Mouse (Mus musculus): ENCODE data around the gene Acad8. TPM values are rescaled to one million over a fixed set of nuclear protein-coding genes. Genes with fewer than 3 reads are reported as not detected.
A peak's percentile ranks its signal among the peaks of the same experiment; 100 is the strongest.

The Acad8 gene
- polyA plus RNA-seq, 1 experiment from 2014 or later, result 54.5 TPM

GRCm38 (mm10) chr9:27006866-27007265, 7.5 kb upstream of the Acad8 start:
- Histone ChIP-seq H3K36me3 (peaks cover 91% of the 10 kb centered on the region), H3K9me3 (no peaks in the 10 kb centered on the region), H3K4me1 (no peaks in the 10 kb centered on the region; the same call in 1 of the 2 replicates)

DNA sequence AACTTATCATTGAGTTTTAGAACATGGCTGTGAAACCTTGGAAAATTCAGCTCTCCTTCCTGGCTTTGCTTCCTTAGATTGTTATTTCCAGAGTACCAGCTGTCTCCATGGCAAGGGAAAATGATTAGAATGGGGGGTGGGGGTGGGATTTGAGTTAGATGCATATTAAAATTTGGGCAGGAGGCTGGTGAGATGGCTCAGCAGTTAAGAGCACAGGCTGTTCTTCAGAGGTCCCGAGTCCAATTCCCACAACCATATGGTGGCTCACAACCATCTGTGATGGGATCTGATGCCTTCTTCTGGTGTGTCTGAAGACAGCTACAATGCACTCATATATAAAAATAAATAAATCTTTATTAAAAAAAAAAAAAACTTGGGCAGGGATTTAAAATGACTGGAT, 6.6 kb upstream of the Acad8 start:
- H3K9me3 ChIP-seq, result no peaks in the 10 kb centered on the region
- peaks cover 9% of the 10 kb centered on the region for H3K4me1 ChIP-seq
- H3K27ac ChIP-seq, result no peak overlapping the region
- 81% methylated on average over 1 of the region's 1 CpGs for WGBS
- H3K27me3 ChIP-seq, result no peaks in the 10 kb centered on the region
- no peak overlapping the region for H3K4me3 ChIP-seq
- no peak overlapping the region for H3K9ac ChIP-seq
- H3K36me3 ChIP-seq, result peaks cover 82% of the 10 kb centered on the region
- ATAC-seq (ENCODE audit: insufficient number of reproducible peaks, insufficient read depth, low FRiP score, low TSS enrichment, low read depth), result no peak
- H3K4me2 ChIP-seq, result no peak overlapping the region

More at GRCm38 (mm10) chr9:27006866-27007265, 7.5 kb upstream of the Acad8 start:
- no peak for ATAC-seq (ENCODE audit: insufficient number of reproducible peaks, insufficient read depth, low FRiP score, low TSS enrichment, low read depth)
- no peak overlapping the region for H3K4me3 ChIP-seq
- H3K27ac ChIP-seq, result no peak overlapping the region
- no peak overlapping the region for H3K4me2 ChIP-seq
- 88% methylated on average over 5 of the region's 5 CpGs for WGBS
- H3K9ac ChIP-seq, result no peak overlapping the region
- no peaks in the 10 kb centered on the region for H3K27me3 ChIP-seq

- Histone ChIP-seq H3K9ac (no peak overlapping the region), H3K4me1 (peaks cover 16% of the 10 kb centered on the region), H3K9me3 (no peaks in the 10 kb centered on the region), H3K27ac (no peak overlapping the region), H3K27me3 (no peaks in the 10 kb centered on the region), H3K4me2 (no peak overlapping the region), H3K4me3 (no peak overlapping the region), H3K36me3 (peaks cover 76% of the 10 kb centered on the region)
- ATAC-seq (ENCODE audit: insufficient number of reproducible peaks, insufficient read depth, low FRiP score, low TSS enrichment, low read depth), result no peak
- WGBS, result 85% methylated on average over 3 of the region's 3 CpGs
These were observed 5.9 kb upstream of the Acad8 start for GRCm38 (mm10) chr9:27005231-27005630.

DNA sequence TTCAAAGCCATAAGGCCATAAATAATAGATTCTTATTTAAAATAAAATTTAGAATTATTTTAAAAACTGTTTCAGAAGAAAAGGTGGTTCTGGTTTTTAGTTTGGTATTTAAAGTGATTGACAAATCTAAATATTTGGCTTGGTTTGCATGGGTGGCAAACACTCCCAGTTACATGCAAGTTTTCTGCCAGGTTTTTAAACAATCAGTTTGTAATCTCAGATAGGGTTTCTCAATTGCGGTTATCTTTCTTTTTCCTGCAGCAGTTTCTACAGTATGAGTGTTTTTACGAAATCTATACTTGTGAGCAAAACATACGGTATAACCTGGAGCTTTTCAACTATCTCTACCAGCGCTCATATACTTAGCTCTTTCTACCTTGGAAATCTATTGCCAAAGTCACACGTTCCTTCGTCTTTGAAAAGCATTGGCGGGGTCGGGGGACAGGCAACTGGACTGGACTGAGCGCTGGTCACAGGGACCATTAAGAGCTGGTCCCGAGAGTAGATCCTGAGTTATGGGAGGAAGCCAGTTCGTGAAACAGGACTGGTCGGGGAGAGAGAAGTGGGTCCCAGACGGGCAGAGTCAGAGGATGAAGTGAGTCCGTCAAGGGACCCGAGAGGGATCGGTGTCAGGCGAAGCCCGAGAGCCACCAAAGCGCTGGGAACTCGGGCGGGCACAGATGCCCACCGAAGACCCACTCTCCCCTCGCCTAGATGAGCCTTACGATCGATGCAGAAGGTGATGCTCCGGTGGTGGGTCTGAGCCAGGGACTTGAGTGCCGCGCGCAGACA, 501 bp downstream of the Acad8 start:
- Histone ChIP-seq H3K36me3 (peaks cover 12% of the 10 kb centered on the region), H3K27ac (peak overlapping the region; percentile 88), H3K4me1 (peaks cover 27% of the 10 kb centered on the region), H3K27me3 (no peaks in the 10 kb centered on the region), H3K9ac (peak overlapping the region; percentile 91), H3K4me3 (peak overlapping the region; percentile 76), H3K9me3 (no peaks in the 10 kb centered on the region), H3K4me2 (peak overlapping the region; percentile 75)
- 3% methylated on average over 29 of the region's 29 CpGs for WGBS
- ATAC-seq (ENCODE audit: insufficient number of reproducible peaks, insufficient read depth, low FRiP score, low TSS enrichment, low read depth), result peak; percentile 26

DNA sequence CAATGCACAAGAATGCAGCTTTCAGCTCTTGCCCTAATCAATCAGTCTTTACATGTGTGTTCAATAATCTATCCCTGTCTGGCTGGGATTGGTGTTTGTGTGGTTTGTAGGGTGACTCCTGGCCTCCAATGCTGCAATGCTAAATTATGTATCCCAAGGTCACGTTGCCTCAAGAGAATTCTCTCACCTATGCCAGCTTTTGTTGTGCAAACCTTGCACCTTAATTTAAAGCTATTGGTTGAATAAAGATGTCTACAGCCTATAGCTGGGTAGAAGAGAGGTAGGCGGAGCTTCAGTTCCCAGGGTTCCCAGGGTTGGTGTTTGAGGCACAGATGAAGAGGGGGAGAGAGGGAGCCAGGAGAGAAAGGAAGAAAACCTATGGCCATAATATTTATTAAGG, 1.9 kb downstream of the Acad8 start:
- no peak overlapping the region for H3K4me3 ChIP-seq
- no peaks in the 10 kb centered on the region for H3K9me3 ChIP-seq
- no peak for ATAC-seq (ENCODE audit: insufficient number of reproducible peaks, insufficient read depth, low FRiP score, low TSS enrichment, low read depth)
- H3K4me2 ChIP-seq, result no peak overlapping the region
- no peaks in the 10 kb centered on the region for H3K36me3 ChIP-seq
- H3K27me3 ChIP-seq, result no peaks in the 10 kb centered on the region
- peaks cover 27% of the 10 kb centered on the region for H3K4me1 ChIP-seq
- no peak overlapping the region for H3K9ac ChIP-seq
- 94% methylated on average over 2 of the region's 2 CpGs for WGBS
- no peak overlapping the region for H3K27ac ChIP-seq

- Histone ChIP-seq H3K4me1 (peaks cover 27% of the 10 kb centered on the region), H3K4me3 (no peak overlapping the region), H3K4me2 (no peak overlapping the region), H3K9ac (no peak overlapping the region), H3K27ac (no peak overlapping the region), H3K9me3 (no peaks in the 10 kb centered on the region), H3K36me3 (peaks cover 4% of the 10 kb centered on the region), H3K27me3 (no peaks in the 10 kb centered on the region)
- 92% methylated on average over 3 of the region's 3 CpGs for WGBS
- ATAC-seq (ENCODE audit: insufficient number of reproducible peaks, insufficient read depth, low FRiP score, low TSS enrichment, low read depth), result no peak
These were observed 2.3 kb downstream of the Acad8 start for GRCm38 (mm10) chr9:26997062-26997461.

DNA sequence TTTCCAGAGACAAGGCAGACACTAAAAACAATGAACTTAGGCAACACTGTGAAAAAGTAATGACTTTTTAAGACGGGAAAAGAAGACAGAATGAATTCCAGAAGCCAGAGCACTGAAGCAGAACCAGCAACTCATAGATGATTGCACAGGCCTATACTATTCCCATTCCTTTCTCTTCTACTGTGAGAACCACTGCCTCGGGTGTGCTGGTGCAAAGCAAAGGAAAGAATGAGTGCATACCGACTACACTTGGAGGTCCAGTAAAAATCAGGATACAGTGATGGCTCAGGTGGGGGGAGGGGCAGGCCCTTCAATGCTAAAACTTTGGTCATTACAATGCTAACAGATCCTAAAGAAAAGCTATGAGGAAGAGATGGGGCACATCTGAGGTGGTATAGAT, 5.5 kb downstream of the Acad8 start:
- Histone ChIP-seq H3K36me3 (peaks cover 36% of the 10 kb centered on the region), H3K27me3 (no peaks in the 10 kb centered on the region), H3K4me3 (no peak overlapping the region), H3K27ac (no peak overlapping the region), H3K4me2 (no peak overlapping the region), H3K9ac (no peak overlapping the region), H3K9me3 (no peaks in the 10 kb centered on the region), H3K4me1 (peaks cover 9% of the 10 kb centered on the region)
- WGBS, result 67% methylated on average over 3 of the region's 3 CpGs
- no peak for ATAC-seq (ENCODE audit: insufficient number of reproducible peaks, insufficient read depth, low FRiP score, low TSS enrichment, low read depth)

GRCm38 (mm10) chr9:26993118-26993517, 6.2 kb downstream of the Acad8 start:
- H3K27me3 ChIP-seq, result no peaks in the 10 kb centered on the region
- H3K9ac ChIP-seq, result no peak overlapping the region
- no peak overlapping the region for H3K4me3 ChIP-seq
- H3K27ac ChIP-seq, result no peak overlapping the region
- WGBS, result 91% methylated on average over 10 of the region's 10 CpGs
- peaks cover 44% of the 10 kb centered on the region for H3K36me3 ChIP-seq
- H3K4me2 ChIP-seq, result no peak overlapping the region
- ATAC-seq (ENCODE audit: insufficient number of reproducible peaks, insufficient read depth, low FRiP score, low TSS enrichment, low read depth), result no peak
- no peaks in the 10 kb centered on the region for H3K9me3 ChIP-seq
- peaks cover 6% of the 10 kb centered on the region for H3K4me1 ChIP-seq

DNA sequence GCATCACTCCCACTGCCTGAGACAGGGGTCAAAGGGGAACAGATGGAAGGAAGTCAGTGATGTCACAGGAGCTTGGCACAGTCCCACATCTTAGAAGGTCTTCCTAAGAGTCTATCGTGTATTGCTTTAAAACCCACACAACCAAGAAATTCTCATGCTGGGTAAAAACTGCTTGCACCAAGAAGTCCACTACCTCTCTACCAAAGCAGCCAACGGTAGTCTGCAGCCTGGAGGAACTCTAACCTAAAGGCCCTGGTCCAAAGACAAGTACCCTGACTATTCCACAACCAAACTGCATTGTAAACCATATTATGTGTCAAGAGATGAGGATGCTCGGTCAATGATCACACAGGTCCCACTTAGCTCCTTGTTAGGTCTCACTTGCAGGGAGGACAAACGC, 9.2 kb downstream of the Acad8 start:
- 93% methylated on average over 4 of the region's 4 CpGs for WGBS
- no peak for ATAC-seq (ENCODE audit: insufficient number of reproducible peaks, insufficient read depth, low FRiP score, low TSS enrichment, low read depth)
- no peak overlapping the region for H3K9ac ChIP-seq
- no peaks in the 10 kb centered on the region for H3K9me3 ChIP-seq
- H3K4me2 ChIP-seq, result no peak overlapping the region
- peaks cover 69% of the 10 kb centered on the region for H3K36me3 ChIP-seq
- no peak overlapping the region for H3K27ac ChIP-seq
- no peaks in the 10 kb centered on the region for H3K4me1 ChIP-seq
- H3K27me3 ChIP-seq, result no peaks in the 10 kb centered on the region
- H3K4me3 ChIP-seq, result no peak overlapping the region

DNA sequence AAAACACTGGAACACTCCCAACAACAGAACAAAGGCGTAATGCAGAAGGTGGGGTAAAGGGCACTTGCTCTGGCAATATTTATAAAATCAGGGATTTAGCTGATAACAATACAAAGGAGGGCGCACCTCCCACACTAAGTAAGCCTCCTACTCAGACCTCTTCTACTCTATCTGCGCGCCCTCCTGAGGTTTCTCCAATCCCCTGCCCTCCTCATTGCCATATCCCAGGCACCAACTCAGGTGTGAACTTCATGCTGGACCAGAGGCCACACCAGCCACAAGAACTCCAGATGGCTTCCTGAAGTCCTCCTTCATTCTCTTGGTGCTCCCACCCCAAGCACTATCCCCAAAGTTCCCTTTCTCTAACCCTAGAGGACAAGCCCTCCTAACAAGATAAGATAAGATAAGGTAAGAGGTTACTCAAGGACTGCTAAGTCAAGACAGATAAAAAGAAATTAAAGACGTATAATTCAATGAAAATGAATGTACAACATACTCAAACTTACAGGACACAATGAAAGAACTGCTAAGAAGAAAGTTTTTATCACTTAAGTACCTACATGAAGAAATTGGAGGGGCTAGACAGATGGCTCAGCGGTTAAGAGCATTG, 13.6 kb downstream of the Acad8 start:
- peaks cover 75% of the 10 kb centered on the region for H3K36me3 ChIP-seq
- no peak for ATAC-seq (ENCODE audit: insufficient number of reproducible peaks, insufficient read depth, low FRiP score, low TSS enrichment, low read depth)
- WGBS, result 96% methylated on average over 6 of the region's 6 CpGs

DNA sequence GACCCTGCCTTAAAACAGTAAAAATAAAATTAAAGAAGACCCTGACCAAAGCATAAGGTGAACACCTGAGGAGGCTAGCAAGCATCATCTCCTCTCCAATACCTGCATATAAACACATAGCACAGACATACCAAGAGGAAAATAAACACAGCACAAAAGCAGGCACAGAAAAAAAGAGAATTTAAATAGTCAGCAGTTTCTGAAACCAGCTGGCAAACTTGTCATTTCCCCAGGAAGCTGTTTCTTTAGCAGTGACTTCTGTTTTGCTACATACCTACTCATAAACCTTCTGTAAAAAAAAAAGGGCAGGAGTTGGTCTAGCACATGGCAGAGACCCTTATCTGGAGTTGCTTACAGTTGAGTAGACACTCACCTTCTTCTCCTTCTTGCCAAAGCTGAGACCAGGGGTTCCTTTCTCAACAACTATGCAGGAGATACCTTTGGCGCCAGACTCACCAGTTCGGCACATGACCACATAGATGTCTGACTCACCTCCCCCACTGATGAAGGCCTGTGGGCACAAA, 14.2 kb downstream of the Acad8 start:
- no peak overlapping the region for H3K4me2 ChIP-seq
- 93% methylated on average over 2 of the region's 2 CpGs for WGBS
- no peaks in the 10 kb centered on the region for H3K4me1 ChIP-seq
- H3K36me3 ChIP-seq, result peaks cover 69% of the 10 kb centered on the region
- H3K9me3 ChIP-seq, result no peaks in the 10 kb centered on the region
- no peak overlapping the region for H3K27ac ChIP-seq
- ATAC-seq (ENCODE audit: insufficient number of reproducible peaks, insufficient read depth, low FRiP score, low TSS enrichment, low read depth), result no peak
- no peaks in the 10 kb centered on the region for H3K27me3 ChIP-seq
- H3K4me3 ChIP-seq, result no peak overlapping the region
- no peak overlapping the region for H3K9ac ChIP-seq

More for the DNA sequence above, 13.6 kb downstream of the Acad8 start:
- no peaks in the 10 kb centered on the region for H3K9me3 ChIP-seq
- H3K9ac ChIP-seq, result no peak overlapping the region
- H3K4me3 ChIP-seq, result no peak overlapping the region
- H3K4me2 ChIP-seq, result no peak overlapping the region
- no peaks in the 10 kb centered on the region for H3K27me3 ChIP-seq
- H3K4me1 ChIP-seq, result no peaks in the 10 kb centered on the region
- H3K27ac ChIP-seq, result no peak overlapping the region

- no peak overlapping the region for H3K4me3 ChIP-seq
- H3K36me3 ChIP-seq, result peaks cover 64% of the 10 kb centered on the region
- H3K27me3 ChIP-seq, result no peaks in the 10 kb centered on the region
- WGBS, result 98% methylated on average over 3 of the region's 3 CpGs
- H3K4me1 ChIP-seq, result no peaks in the 10 kb centered on the region
- ATAC-seq (ENCODE audit: insufficient number of reproducible peaks, insufficient read depth, low FRiP score, low TSS enrichment, low read depth), result no peak
- no peak overlapping the region for H3K27ac ChIP-seq
- no peak overlapping the region for H3K4me2 ChIP-seq
- H3K9me3 ChIP-seq, result no peaks in the 10 kb centered on the region
- H3K9ac ChIP-seq, result no peak overlapping the region
These were observed 20.6 kb downstream of the Acad8 start for GRCm38 (mm10) chr9:26978776-26979175.

Data from embryonic facial prominence, embryonic 13.5 days (tissue).